Mouse (Mus musculus) CH12.LX (cell line): ENCODE data around the gene Wdr78. TPM values are rescaled to one million over a fixed set of nuclear protein-coding genes. Genes with fewer than 3 reads are reported as not detected.

Source experiments
- DNase-seq: peaks from one replicate; pipeline ENCODE4 v3.0.0-alpha.2; 2013; ENCODE audit errors: extremely low read depth
- H3K27ac ChIP-seq: 2 replicates; pipeline ENCODE4 v1.5.1; 2012; ENCODE audit warnings: low read depth, mild to moderate bottlenecking, control low read depth, moderate library complexity; ENCODE audit not compliant: insufficient read depth
- H3K27me3 ChIP-seq: replicated peaks from 2 replicates; pipeline ENCODE3; 2012; ENCODE audit warnings: inconsistent platforms
- H3K36me3 ChIP-seq, 2 experiments: replicated peaks in 1 of 2; 2 replicates each; pipeline versions ENCODE3 to v1.6.1; 2012; ENCODE audit warnings: inconsistent platforms in 1 of 2, low read length in 1 of 2, mild to moderate bottlenecking in 1 of 2, mixed read lengths in 1 of 2, moderate library complexity in 1 of 2; ENCODE audit not compliant: control insufficient read depth in 1 of 2, insufficient read depth in 1 of 2
- H3K4me1 ChIP-seq, 2 experiments: 2 replicates each; pipeline ENCODE4 v1.6.1; 2012; ENCODE audit warnings: inconsistent platforms in 1 of 2, moderate library complexity in 1 of 2; ENCODE audit not compliant: insufficient read depth in 2 of 2, control insufficient read depth in 1 of 2
- H3K4me2 ChIP-seq: 2 replicates; pipeline ENCODE4 v1.6.1; 2012; ENCODE audit warnings: low read depth, mild to moderate bottlenecking, control low read depth; ENCODE audit not compliant: poor library complexity, insufficient read depth, severe bottlenecking
- H3K4me3 ChIP-seq, 3 experiments: fragments of 150-350 bp in 1 of 3; sonication (generic) in 1 of 3; replicated peaks in 1 of 3; 2 replicates each; pipeline versions ENCODE3 to v1.5.1; 2011 to 2012; ENCODE audit warnings: low read depth in 2 of 3, low read length in 2 of 3, mild to moderate bottlenecking in 2 of 3, moderate library complexity in 2 of 3, control low read depth in 1 of 3, improper control_type of control experiment in 1 of 3, inconsistent platforms in 1 of 3, mixed read lengths in 1 of 3; ENCODE audit not compliant: poor library complexity in 1 of 3
- H3K79me2 ChIP-seq: replicated peaks from 2 replicates; pipeline ENCODE4 v1.6.1; 2012; ENCODE audit warnings: mild to moderate bottlenecking, moderate library complexity; ENCODE audit not compliant: control insufficient read depth, poor library complexity, insufficient read depth, severe bottlenecking; ENCODE audit errors: extremely low read depth
- H3K9ac ChIP-seq: 2 replicates; pipeline ENCODE4 v1.6.1; 2012; ENCODE audit warnings: low read depth, mild to moderate bottlenecking, control low read depth, moderate library complexity; ENCODE audit not compliant: insufficient read depth
- H3K9me3 ChIP-seq: replicated peaks from 2 replicates; pipeline ENCODE3; 2012; ENCODE audit warnings: low read length, inconsistent platforms, mixed read lengths
- BHLHE40 ChIP-seq: IDR thresholded peaks from 2 replicates; pipeline ENCODE4 v1.6.1; 2011; ENCODE audit warnings: mild to moderate bottlenecking, low read depth, low read length, improper control_type of control experiment
- CHD1 ChIP-seq: IDR thresholded peaks from 2 replicates; pipeline ENCODE4 v1.6.1; 2012; ENCODE audit warnings: low read depth, low read length, improper control_type of control experiment, inconsistent platforms
- CHD2 ChIP-seq: IDR thresholded peaks from 2 replicates; pipeline ENCODE4 v1.6.1; 2011; ENCODE audit warnings: low read length, improper control_type of control experiment
- ELF1 ChIP-seq: IDR thresholded peaks from 2 replicates; pipeline ENCODE4 v1.6.1; 2014; ENCODE audit warnings: low read depth, mild to moderate bottlenecking, inconsistent platforms, low read length, improper control_type of control experiment
- EP300 ChIP-seq: IDR thresholded peaks from 2 replicates; pipeline ENCODE4 v1.6.1; 2011; ENCODE audit warnings: low read length, improper control_type of control experiment
- MAZ ChIP-seq: IDR thresholded peaks from 2 replicates; pipeline ENCODE4 v1.6.1; 2012; ENCODE audit warnings: low read depth, mild to moderate bottlenecking, inconsistent platforms, low read length, improper control_type of control experiment, moderate library complexity
- MEF2A ChIP-seq: IDR thresholded peaks from 2 replicates; pipeline ENCODE4 v1.6.1; 2014; ENCODE audit warnings: low read depth, mild to moderate bottlenecking, inconsistent platforms, low read length, improper control_type of control experiment, borderline replicate concordance
- POLR2A ChIP-seq: IDR thresholded peaks from 2 replicates; pipeline ENCODE4 v1.6.1; 2011; ENCODE audit warnings: low read depth, mild to moderate bottlenecking, improper control_type of control experiment, low read length
- SMC3 ChIP-seq: IDR thresholded peaks from 2 replicates; pipeline ENCODE4 v1.6.1; 2011; ENCODE audit warnings: low read depth, low read length, improper control_type of control experiment
- TCF12 ChIP-seq: IDR thresholded peaks from 2 replicates; pipeline ENCODE4 v1.6.1; 2014; ENCODE audit warnings: low read depth, mild to moderate bottlenecking, inconsistent platforms, low read length, improper control_type of control experiment
- UBTF ChIP-seq: IDR thresholded peaks from 2 replicates; pipeline ENCODE4 v1.6.1; 2012; ENCODE audit warnings: low read depth, mild to moderate bottlenecking, inconsistent platforms, low read length, improper control_type of control experiment, moderate library complexity
- dilution Hi-C: fragments of 300-500 bp; cut with MboI; formaldehyde crosslinking; loops from 2 replicates; pipeline ENCODE4 v1.14.3; 2020; ENCODE audit warnings: low sequenced_read_pairs; ENCODE audit not compliant: extremely low pct_unique_long_range_greater_than_20kb, extremely low pct_ligation_motif_present
- in situ Hi-C: fragments of 300-500 bp; cut with MboI; formaldehyde crosslinking; loops from 3 replicates; pipeline ENCODE4 v1.14.3; 2019; ENCODE audit warnings: low sequenced_read_pairs, low pct_ligation_motif_present, low pct_unique_long_range_greater_than_20kb, mixed read lengths
- polyA plus RNA-seq: library from polyadenylated mRNA; unstranded; fragments of >175 nt; gene quantifications from 2 replicates; pipeline ENCODE4 v1.2.1, GENCODE M21; 2012; ENCODE audit warnings: low read depth; ENCODE audit not compliant: insufficient read length
- total RNA-seq, 2 experiments: library from RNA; depleted of rRNA; stranded (reverse); fragments of 300-350 nt in 1 of 2; fragments of >200 nt in 1 of 2; gene quantifications; 2 replicates each; pipeline ENCODE4 v1.2.3; 2012 to 2014

Gene Wdr78
- total and polyA plus RNA-seq, 3 experiments = 0.29 to 1.1 (median 0.63) TPM

DNA sequence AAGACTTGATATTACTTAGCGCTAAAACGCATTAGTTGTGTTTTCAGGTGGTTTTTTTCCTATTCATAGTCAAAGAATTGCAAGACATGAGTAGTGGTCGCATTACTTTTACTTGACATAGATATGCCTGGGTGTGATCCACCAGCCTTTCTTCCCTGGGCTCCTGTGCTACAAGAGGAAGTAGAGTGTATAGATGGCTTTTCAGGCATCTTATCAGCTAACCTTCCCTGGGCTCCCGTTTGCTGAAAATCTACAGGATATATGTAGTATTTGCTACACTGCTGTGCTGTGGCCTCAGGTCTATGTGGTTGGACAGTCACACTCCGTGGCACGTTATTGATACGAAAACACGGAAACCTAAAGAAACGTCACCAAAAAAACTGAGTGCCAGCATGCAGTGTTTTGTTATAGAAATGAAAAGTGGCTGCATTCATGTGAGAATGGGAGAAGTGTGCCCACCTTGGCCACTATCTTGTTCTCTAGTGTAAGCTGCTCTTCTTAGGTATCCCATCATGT lies 6.6 kb upstream of the Wdr78 start:
- Histone ChIP-seq H3K36me3 (peaks cover 0 to 15% of the 10 kb centered on the region in 2 experiments), H3K4me2 (peak overlapping the region; percentile 99), H3K9me3 (no peaks in the 10 kb centered on the region), H3K9ac (peak overlapping the region; percentile 92), H3K27ac (no peak overlapping the region), H3K27me3 (no peaks in the 10 kb centered on the region), H3K4me1 (peaks cover 2 to 43% of the 10 kb centered on the region in 2 experiments; a peak in 2 of 4 replicates), H3K79me2 (peaks cover 39% of the 10 kb centered on the region), H3K4me3 (peak overlapping the region; percentile 74 to 83 (median 83))
- dilution Hi-C loops = no loop called here
- TF ChIP-seq CHD1 (0 out of 2 replicates have a peak, but pooled peaks have one; percentile 54), TCF12 (no peak), BHLHE40 (peak; percentile 61)
- in situ Hi-C loops = no loop called here
- no peak for DNase-seq

DNA sequence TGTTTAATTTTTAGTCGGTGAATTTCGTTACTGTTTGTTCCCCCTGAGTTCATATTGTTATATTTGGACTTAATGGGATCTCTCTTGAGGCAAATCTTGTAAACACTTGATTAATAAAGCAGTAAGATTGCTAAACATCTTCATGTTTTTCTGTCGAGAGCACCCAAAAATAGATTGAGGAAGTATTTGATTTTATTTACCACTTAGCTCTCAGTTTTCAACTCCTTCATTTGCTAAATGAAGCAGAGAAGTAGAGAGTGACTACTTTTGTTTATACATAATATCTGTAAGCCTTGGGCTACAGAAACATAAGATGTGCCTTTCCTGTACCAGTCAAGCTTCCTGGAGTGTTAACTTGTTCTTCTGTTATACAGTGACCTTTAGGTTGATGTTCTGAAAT lies 6.0 kb upstream of the Wdr78 start:
- Histone ChIP-seq H3K79me2 (peaks cover 34% of the 10 kb centered on the region), H3K27me3 (no peaks in the 10 kb centered on the region), H3K9me3 (no peaks in the 10 kb centered on the region), H3K27ac (no peak overlapping the region), H3K4me1 (peaks cover 4 to 45% of the 10 kb centered on the region in 2 experiments), H3K36me3 (peaks cover 0 to 17% of the 10 kb centered on the region in 2 experiments), H3K4me2 (peak overlapping the region; percentile 99; the same call in 1 of the 2 replicates)
- no peak for DNase-seq
- in situ Hi-C loops = no loop called here
- TF ChIP-seq POLR2A = no peak
- no peak for TF ChIP-seq UBTF
- peak; percentile 48; the same call in 1 of the 2 replicates for TF ChIP-seq MEF2A
- TF ChIP-seq, all 38 proteins: peak for 1
- Histone ChIP-seq H3K9ac (peak overlapping the region; percentile 92), H3K4me3 (peak overlapping the region; percentile 74 to 83 (median 83))
- dilution Hi-C loops = no loop called here

DNA sequence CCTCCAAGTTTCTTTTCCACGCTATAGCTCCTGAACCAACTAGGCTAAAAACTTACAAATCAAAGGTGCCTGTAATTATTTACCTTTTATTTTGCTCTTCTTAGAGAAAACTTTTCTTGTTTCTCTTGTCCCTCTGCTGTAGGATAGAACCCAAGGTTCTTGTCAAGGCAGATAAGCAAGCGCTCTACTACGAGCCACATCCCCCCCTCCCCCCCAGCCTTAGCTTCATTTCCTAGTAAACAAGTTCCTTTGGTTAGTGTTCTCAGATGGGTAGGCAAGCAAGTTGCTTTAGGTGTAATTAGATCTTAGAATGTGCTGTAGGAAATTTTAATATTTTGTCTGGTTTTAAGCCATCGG lies 5.7 kb upstream of the Wdr78 start:
- H3K27me3 ChIP-seq = no peaks in the 10 kb centered on the region
- H3K4me1 ChIP-seq = peaks cover 5 to 48% of the 10 kb centered on the region in 2 experiments
- peak overlapping the region; percentile 80 for H3K27ac ChIP-seq
- H3K4me3 ChIP-seq = peak overlapping the region; percentile 74 to 83 (median 83)
- peaks cover 0 to 17% of the 10 kb centered on the region in 2 experiments for H3K36me3 ChIP-seq
- TF ChIP-seq MAZ = no peak
- TF ChIP-seq CHD1 = peak; percentile 52; the same call in 1 of the 2 replicates
- TF ChIP-seq CHD2 = no peak; the same call in 1 of the 2 replicates
- 0 out of 2 replicates have a peak, but pooled peaks have one; percentile 9 for TF ChIP-seq ELF1
- no peak for TF ChIP-seq SMC3
- TF ChIP-seq MEF2A = no peak
- no peak for TF ChIP-seq EP300
- dilution Hi-C loops = no loop called here
- peak overlapping the region; percentile 0; the same call in 1 of the 2 replicates for H3K4me2 ChIP-seq
- peak; percentile 48 for DNase-seq
- H3K9ac ChIP-seq = peak overlapping the region; percentile 92
- peaks cover 31% of the 10 kb centered on the region for H3K79me2 ChIP-seq
- no peaks in the 10 kb centered on the region for H3K9me3 ChIP-seq
- in situ Hi-C loops = no loop called here
